Mouse (Mus musculus) cerebellum, adult 9-11 months (tissue): ENCODE measurements around the gene Tspan2.

Experiments used
- DNase-seq: peaks from one replicate; pipeline ENCODE4 v3.0.0; 2022

The Tspan2 gene

GRCm38 (mm10) chr3:102735031-102735558 is 766 bp downstream of the Tspan2 start:
- peak; percentile 45 for DNase-seq

GRCm38 (mm10) chr3:102735638-102736037 is 1.3 kb downstream of the Tspan2 start:
- DNase-seq = peak; percentile 46

- DNase-seq = no peak
Observed at GRCm38 (mm10) chr3:102736436-102736835, 2.1 kb downstream of the Tspan2 start.

GRCm38 (mm10) chr3:102737106-102737505 is 2.8 kb downstream of the Tspan2 start:
- DNase-seq = no peak

- no peak for DNase-seq
Observed at GRCm38 (mm10) chr3:102738161-102738901, 4.0 kb downstream of the Tspan2 start.

GRCm38 (mm10) chr3:102738926-102739325 is 4.6 kb downstream of the Tspan2 start:
- DNase-seq = no peak

GRCm38 (mm10) chr3:102742725-102743124 is 8.4 kb downstream of the Tspan2 start:
- DNase-seq = no peak

GRCm38 (mm10) chr3:102743202-102743601 is 8.9 kb downstream of the Tspan2 start:
- no peak for DNase-seq

GRCm38 (mm10) chr3:102743781-102744471 is 9.6 kb downstream of the Tspan2 start:
- DNase-seq = no peak

GRCm38 (mm10) chr3:102744657-102745056 is 10.3 kb downstream of the Tspan2 start:
- DNase-seq = no peak

GRCm38 (mm10) chr3:102746174-102746573 is 11.8 kb downstream of the Tspan2 start:
- DNase-seq = no peak

- DNase-seq = no peak
Observed at GRCm38 (mm10) chr3:102748038-102748437, 13.7 kb downstream of the Tspan2 start.

GRCm38 (mm10) chr3:102748686-102749085 is 14.4 kb downstream of the Tspan2 start:
- no peak for DNase-seq

- no peak for DNase-seq
Observed at GRCm38 (mm10) chr3:102751136-102751535, 16.8 kb downstream of the Tspan2 start.

- no peak for DNase-seq
Observed at GRCm38 (mm10) chr3:102751536-102751935, 17.2 kb downstream of the Tspan2 start.

GRCm38 (mm10) chr3:102752053-102752452 is 17.7 kb downstream of the Tspan2 start:
- no peak for DNase-seq

- DNase-seq = no peak
Observed at GRCm38 (mm10) chr3:102752457-102752856, 18.1 kb downstream of the Tspan2 start.

- DNase-seq = no peak
Observed at GRCm38 (mm10) chr3:102755801-102756200, 21.5 kb downstream of the Tspan2 start.

- DNase-seq = no peak
Observed at GRCm38 (mm10) chr3:102757019-102757418, 22.7 kb downstream of the Tspan2 start.

GRCm38 (mm10) chr3:102760236-102760635 is 25.9 kb downstream of the Tspan2 start:
- DNase-seq = no peak

- no peak for DNase-seq
Observed at GRCm38 (mm10) chr3:102762388-102762787, 28.1 kb downstream of the Tspan2 start.

GRCm38 (mm10) chr3:102763713-102764400 is 29.5 kb downstream of the Tspan2 start:
- peak; percentile 84 for DNase-seq

- DNase-seq = no peak
Observed at GRCm38 (mm10) chr3:102764850-102765249, 30.5 kb downstream of the Tspan2 start.
